Mouse (Mus musculus): Measurements from ENCODE around the gene Cldn6.

GRCm38 (mm10) chr17:23654410-23654809 is 24.6 kb upstream of the Cldn6 start:
- TF ChIP-seq CTCF (IDR thresholded peaks at IDR 0.05; ENCODE audit: low read depth), result no peak
- TF ChIP-seq EP300 (IDR thresholded peaks at IDR 0.05; ENCODE audit: low read depth), result no peak
